Comparison of ENCODE assay signal across 13 mouse cellular contexts in the genomic region with DNA sequence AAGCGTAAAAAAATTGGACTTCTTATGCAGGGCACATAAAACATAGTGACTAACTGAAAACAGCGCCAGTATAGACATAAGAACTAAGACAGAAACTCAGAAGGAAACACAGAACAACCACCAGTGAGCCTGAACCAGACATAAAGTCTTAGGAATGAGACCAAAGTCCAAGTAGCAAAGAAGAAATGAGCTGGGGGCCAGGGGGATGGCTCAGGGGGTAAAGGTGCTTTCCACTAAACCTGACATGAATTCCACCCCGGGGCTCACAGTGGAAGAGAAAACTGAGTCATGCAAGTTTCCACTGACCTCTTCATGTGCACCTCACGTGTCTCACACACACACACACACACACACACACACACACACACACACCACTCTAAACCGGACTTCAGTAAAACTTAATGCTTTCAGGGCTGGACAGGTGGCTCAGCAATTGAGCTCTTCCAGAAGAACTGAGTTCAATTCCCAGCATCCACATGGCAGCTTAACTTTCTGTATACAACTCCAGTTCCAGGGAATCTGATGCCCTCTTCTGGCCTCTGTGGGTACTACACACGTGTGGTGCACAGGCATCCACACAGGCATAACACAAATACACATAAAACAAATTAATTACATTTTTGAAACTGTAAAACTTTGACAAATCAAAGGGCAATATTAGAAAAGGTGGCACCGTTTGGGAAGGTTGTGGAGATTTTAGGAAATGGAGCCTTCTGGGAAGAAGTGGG. TPM values are rescaled to one million over a fixed set of nuclear protein-coding genes. Genes with fewer than 3 reads are reported as not detected.
A peak's percentile ranks its signal among the peaks of the same experiment; 100 is the strongest.
DNase-seq lines count a peak whose midpoint lies in the region; ATAC-seq and TF ChIP-seq lines count a peak whose summit lies in the region.
"Had no signal": no experiment of that assay in that cellular context is flagged by ENCODE, and none has a peak within 500 bp of the region (broad histone marks: within the 10 kb centered on the region; RNA-seq: fewer than 3 reads in every experiment).

No protein-coding gene starts in this region.

- no peak for TF ChIP-seq POLR2A in brain, embryonic 14.5 days (IDR thresholded peaks at IDR 0.05; ENCODE audit: borderline replicate concordance, extremely low read depth, insufficient read depth, insufficient read length, poor library complexity, severe bottlenecking)

- H3K4me1 ChIP-seq in hindbrain, embryonic 11.5 days (replicated peaks; ENCODE audit: control insufficient read depth, insufficient read depth, low read length): no peaks in the 10 kb centered on the region

- H3K9me3 ChIP-seq in hindbrain, embryonic 11.5 days (ENCODE audit: control insufficient read depth, low read length): no peaks in the 10 kb centered on the region
- H3K9me3 ChIP-seq: heart, embryonic 10.5 days had no signal

- no peak for ATAC-seq in frontal cortex, adult (ENCODE audit: low TSS enrichment)
- no peak for ATAC-seq in hindbrain, embryonic 11.5 days (ENCODE audit: low FRiP score)
- ATAC-seq: Patski had no signal

- H3K4me3 ChIP-seq in hindbrain, embryonic 11.5 days (ENCODE audit: low read depth, low read length): no peak overlapping the region
- H3K4me3 ChIP-seq: heart, embryonic 10.5 days had no signal

- H3K9ac ChIP-seq in hindbrain, embryonic 11.5 days (ENCODE audit: low read depth, low read length): no peak overlapping the region
- H3K9ac ChIP-seq: hindbrain, embryonic 14.5 days had no signal

- TF ChIP-seq CTCF in brain, embryonic 14.5 days (IDR thresholded peaks at IDR 0.05; ENCODE audit: borderline replicate concordance, extremely low read depth, insufficient read depth, insufficient read length): peak; percentile 29; the same call in 1 of the 2 replicates

- peak; percentile 33 to 48 for DNase-seq in kidney, postnatal 36 days
- DNase-seq in kidney, adult 11 months: no peak
- peak; percentile 61 for DNase-seq in thymus, postnatal 4 days
- DNase-seq in thymus, postnatal 10 days (ENCODE audit: low spot score in 2 of 2): no peak
- DNase-seq in brain, embryonic 14.5 days (ENCODE audit: low read depth): no peak
- no peak for DNase-seq in hindbrain, embryonic 11.5 days (ENCODE audit: low spot score)
- DNase-seq: adrenal gland, postnatal 14 days; retina, postnatal 1 day had no signal

- H3K27me3 ChIP-seq in hindbrain, embryonic 11.5 days (ENCODE audit: control insufficient read depth, insufficient read depth, low read length): no peaks in the 10 kb centered on the region
- H3K27me3 ChIP-seq: megakaryocyte, embryonic 14.5 days; Patski had no signal

- 94% methylated on average over 7 of the region's 7 CpGs for WGBS in hindbrain, embryonic 11.5 days

- no peaks in the 10 kb centered on the region for H3K36me3 ChIP-seq in hindbrain, embryonic 11.5 days (ENCODE audit: control insufficient read depth, insufficient read depth, low read length)

- no peak overlapping the region for H3K4me2 ChIP-seq in hindbrain, embryonic 11.5 days (replicated peaks; ENCODE audit: low read depth, low read length)
- H3K4me2 ChIP-seq: hindbrain, embryonic 14.5 days had no signal

- H3K27ac ChIP-seq in hindbrain, embryonic 11.5 days (ENCODE audit: low read depth, low read length): no peak overlapping the region
- H3K27ac ChIP-seq: heart, embryonic 10.5 days; hindbrain, embryonic 14.5 days had no signal

RNA-seq across cellular contexts. Expression of gene Ralb, which starts 23.2 kb away (rescaled TPM):
- 20.6 and 31.1 TPM in 2 replicates for polyA plus RNA-seq in brain, embryonic 14.5 days (2012; rRNA removed)
- 70.5 and 75.3 TPM in 2 replicates for polyA plus RNA-seq in hindbrain, embryonic 11.5 days (2014; fragmentation: Nextera tagmentation; extraction: Ambion mirVana)

RNA-seq across cellular contexts. Expression of gene Tmem185b, which starts 44.6 kb away (rescaled TPM):
- 15.6 and 21.2 TPM in 2 replicates for polyA plus RNA-seq in brain, embryonic 14.5 days (2012; rRNA removed)
- polyA plus RNA-seq in hindbrain, embryonic 11.5 days (2014; fragmentation: Nextera tagmentation; extraction: Ambion mirVana): 19.7 and 23.3 TPM in 2 replicates

RNA-seq across cellular contexts. Expression of gene Inhbb, which starts 59.3 kb away (rescaled TPM):
- 6.0 and 7.4 TPM in 2 replicates for polyA plus RNA-seq in brain, embryonic 14.5 days (2012; rRNA removed)
- 0.32 and 1.0 TPM in 2 replicates for polyA plus RNA-seq in hindbrain, embryonic 11.5 days (2014; fragmentation: Nextera tagmentation; extraction: Ambion mirVana)

Comparison
In these comparisons a context has a peak if more than half of its experiments do, and no peak if none do; other contexts are left out.
1. DNase-seq: peak in kidney, postnatal 36 days (2 of 2) and thymus, postnatal 4 days (single experiment); none in kidney, adult 11 months (single experiment), thymus, postnatal 10 days (0 of 2), brain, embryonic 14.5 days (single experiment) and hindbrain, embryonic 11.5 days (single experiment).